Mouse (Mus musculus): ENCODE data around the gene Hmgxb4.
"Not testable (repeated sequence)": the region's sequence is repeated elsewhere in the genome, so short reads cannot be mapped to it uniquely, and the experiment has no call there.

Hmgxb4 gene

GRCm38 (mm10) chr8:74993081-74993474 is at the start of gene Hmgxb4:
Gene Hmgxb4, plus strand, starts transcription at chr8:74993356.
- DNase-seq (ENCODE audit: low spot score) = no peak

GRCm38 (mm10) chr8:74949445-74949844 is 43.7 kb upstream of the Hmgxb4 start:
- no peak for DNase-seq (ENCODE audit: low spot score)

DNA sequence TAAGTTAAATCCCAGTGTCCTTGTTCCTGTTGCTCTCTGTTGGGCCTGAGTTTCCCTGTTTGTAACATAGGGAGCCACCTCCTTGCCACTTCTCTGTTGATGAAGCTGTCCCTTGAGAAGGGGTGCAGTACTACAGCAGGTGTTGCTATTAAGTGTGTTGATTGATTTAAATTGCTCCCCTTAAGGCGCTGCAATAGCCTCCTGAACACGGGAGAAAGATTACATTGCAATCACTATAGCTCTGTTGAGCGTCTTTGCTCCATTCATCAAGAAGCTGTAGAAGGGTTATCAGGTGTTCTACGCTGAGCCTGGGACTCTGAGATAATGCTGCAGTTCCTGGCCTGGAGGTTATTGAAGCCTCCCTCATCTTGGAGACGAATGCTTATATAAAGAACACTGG is 29.2 kb upstream of the Hmgxb4 start:
- DNase-seq (ENCODE audit: low spot score) = no peak

- not testable (repeated sequence) for DNase-seq (ENCODE audit: low spot score)
These were observed 22.9 kb upstream of the Hmgxb4 start for GRCm38 (mm10) chr8:74970286-74970685.

DNA sequence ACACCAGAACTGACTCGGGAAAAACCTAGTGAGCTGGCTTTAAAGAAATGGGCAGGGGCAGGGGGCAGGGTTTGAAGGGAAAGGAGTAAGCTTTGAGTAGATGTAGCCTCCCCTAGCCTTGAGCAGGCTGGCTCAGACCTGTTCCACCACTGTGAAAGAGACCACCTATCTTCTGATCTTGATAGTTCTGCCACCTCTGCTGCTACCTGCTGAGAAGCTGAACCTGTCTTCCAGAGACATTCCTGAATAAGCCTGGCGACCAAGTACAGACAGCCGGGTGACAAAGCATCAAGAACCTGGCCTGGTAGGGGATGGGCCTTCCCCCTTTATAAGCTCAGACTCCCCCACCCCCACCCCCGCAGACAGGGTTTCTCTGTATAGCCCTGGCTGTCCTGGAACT is 21.5 kb upstream of the Hmgxb4 start:
- DNase-seq (ENCODE audit: low spot score) = no peak

DNA sequence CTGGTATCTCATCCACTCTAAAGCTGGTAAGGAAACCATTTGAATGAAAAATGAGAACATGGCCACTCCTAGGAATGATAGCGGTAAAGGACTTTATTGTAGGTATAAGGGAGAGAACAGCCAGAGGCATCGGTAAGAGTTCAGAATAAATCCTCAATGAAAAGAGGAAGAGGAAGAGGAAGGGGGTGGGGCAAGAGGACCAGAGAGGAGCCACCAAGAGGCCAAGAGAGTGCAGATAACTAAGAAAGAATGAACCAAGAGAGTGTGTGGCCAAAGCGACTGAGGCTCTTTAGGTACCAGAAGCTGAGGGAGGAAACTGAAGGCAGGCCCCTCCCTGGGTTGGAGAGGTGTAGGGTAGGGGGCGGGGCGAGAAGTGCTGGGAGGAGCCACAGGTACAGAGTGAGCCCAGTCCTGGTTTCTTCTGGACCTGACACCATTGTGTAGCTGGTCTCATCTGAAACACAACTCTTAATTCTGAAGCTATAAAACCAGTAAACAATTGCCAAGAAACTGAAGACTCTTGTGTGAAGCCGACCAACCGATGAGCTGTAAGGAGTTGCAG is 20.8 kb upstream of the Hmgxb4 start:
- no peak for DNase-seq (ENCODE audit: low spot score)

DNA sequence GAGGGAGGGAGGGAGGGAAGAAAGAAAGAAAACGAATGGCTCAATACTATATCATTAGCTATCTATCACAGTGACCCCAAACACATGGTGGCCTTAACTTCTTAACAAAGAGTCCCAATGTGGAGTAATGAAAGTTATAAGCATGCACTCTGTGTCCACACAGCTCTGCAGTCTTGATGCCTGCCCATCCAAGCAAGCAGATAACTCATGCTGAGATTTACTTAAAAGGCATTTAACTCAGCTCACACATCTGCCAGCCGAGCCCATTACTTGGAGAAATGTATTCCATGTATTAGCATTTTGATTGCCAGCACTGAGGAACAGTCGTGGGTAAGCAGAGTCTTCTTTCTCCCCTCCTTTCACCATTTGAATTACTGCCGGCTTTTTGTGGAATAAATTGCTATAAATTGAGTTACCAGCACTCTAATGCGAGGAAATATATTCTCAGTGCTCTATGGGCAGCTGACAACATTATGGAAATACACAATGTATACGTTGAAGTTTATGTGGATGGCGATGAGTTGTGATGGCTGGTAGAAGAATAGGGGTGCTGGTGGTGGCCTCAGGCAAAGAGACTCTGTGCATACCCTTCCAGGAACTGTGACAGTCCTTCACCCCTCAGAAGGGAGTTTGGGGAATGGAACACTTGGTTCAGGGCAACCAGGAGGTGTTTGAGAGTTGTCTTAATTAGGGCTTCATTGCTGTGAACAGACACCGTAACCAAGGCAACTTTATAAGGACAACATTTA is 19.9 kb upstream of the Hmgxb4 start:
- no peak for DNase-seq (ENCODE audit: low spot score)

- DNase-seq (ENCODE audit: low spot score) = no peak
These were observed 19.3 kb upstream of the Hmgxb4 start for GRCm38 (mm10) chr8:74973904-74974303.

DNA sequence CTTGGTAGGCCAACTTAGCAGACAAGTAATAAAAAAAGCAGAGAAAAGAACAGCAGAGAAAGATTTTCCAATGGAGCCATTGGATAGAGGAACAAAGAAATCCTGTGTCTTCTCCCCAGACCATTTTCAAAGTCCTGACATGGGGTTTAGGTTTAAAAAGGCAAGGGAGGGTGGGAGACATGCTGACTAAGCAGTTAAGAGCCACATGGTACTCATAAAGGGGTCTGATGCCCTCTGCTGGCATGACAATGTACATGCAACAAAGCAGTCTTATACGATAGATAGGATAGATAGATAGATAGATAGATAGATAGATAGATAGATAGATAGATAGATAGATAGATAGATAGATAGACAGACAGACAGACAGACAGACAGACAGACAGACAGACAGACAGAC is 15.7 kb upstream of the Hmgxb4 start:
- DNase-seq (ENCODE audit: low spot score) = no peak

DNA sequence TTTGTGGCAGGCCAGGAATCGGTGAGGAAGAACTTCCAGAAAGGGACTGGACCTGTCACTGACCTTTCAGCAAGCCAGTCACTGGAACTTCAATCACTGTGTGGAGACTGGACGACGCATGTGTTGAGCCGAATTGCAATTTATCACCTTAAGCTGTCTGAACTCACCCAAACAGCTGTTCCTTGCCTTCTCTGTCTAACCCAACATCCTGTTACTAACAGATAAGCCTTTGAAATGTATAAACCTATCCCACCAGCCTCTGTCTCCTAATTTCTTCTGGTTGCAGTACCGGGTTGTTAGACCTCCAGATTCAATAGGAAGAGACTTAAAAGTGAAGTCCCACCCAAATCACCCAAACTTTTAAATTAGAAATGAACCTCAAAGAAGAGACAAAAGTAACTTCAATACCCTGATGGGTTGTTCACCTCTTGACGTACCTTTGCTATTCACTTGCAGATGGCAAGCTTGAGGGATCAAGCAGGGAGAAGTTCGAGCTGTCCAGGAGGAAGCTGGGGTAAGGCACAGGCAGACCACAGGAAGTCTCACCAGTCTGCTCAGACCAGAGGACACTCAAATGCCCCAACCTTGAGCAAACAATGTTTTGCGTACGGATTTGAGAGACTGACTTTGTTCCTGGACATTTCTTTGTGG is 13.0 kb upstream of the Hmgxb4 start:
- DNase-seq (ENCODE audit: low spot score) = no peak

GRCm38 (mm10) chr8:74980711-74981062 is 12.5 kb upstream of the Hmgxb4 start:
- DNase-seq (ENCODE audit: low spot score) = no peak

GRCm38 (mm10) chr8:74981809-74982208 is 11.3 kb upstream of the Hmgxb4 start:
- no peak for DNase-seq (ENCODE audit: low spot score)

- DNase-seq (ENCODE audit: low spot score) = no peak
These were observed 5.7 kb upstream of the Hmgxb4 start for GRCm38 (mm10) chr8:74987436-74987835.

- DNase-seq (ENCODE audit: low spot score) = no peak
These were observed 3.1 kb upstream of the Hmgxb4 start for GRCm38 (mm10) chr8:74990021-74990420.

DNA sequence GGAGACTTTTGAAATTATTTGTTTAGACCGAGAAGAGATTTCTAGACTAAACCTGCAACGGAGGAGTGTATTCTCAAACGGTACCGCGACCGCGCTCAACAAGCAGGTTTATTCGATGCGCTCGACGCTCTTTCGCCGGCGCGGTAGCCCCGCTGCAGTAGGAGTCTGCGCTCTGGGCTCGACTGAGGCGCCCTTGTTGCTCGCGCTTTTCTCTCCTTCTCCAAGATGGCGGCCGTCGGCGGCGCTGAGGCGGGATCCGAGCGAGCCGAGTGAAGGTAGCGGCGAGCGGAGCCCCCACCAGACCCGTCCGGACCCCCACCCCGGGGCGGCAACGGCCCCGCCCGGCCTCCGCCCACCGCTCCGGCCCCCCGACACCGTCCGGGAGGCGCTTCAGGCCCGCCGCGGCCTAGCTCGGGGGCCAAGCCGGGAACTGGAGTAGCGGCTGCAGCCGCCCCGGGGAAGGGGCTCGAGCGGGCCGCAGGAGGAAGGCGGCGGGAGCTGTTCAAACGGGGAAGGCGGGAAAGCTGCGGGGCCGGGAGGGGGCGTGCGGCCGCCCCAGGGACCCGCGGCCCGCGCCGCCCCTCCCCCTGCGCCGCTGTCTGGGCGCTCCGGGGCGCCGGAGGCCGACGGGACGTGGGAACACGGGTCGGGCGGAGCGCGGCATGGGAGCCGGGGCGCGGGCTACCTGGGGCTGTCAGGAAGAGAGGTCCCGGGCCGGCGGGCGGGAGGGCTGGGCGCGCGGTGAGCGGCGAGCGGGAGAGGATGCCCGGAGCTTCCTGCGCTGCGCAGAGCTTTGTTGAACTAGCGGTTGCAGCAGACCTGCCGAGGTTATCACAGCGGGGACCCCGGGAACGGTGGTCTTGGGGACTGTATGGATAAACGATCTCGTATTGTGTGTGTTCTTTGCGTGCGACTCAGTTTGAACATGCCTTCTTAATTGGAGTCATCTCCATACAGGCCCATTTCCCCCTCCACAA is 607 bp downstream of the Hmgxb4 start:
- peak; percentile 61 for DNase-seq (ENCODE audit: low spot score)

- DNase-seq (ENCODE audit: low spot score) = no peak
These were observed 1.4 kb downstream of the Hmgxb4 start for GRCm38 (mm10) chr8:74994540-74994939.

GRCm38 (mm10) chr8:75000431-75000830 is 7.3 kb downstream of the Hmgxb4 start:
- DNase-seq (ENCODE audit: low spot score) = no peak

GRCm38 (mm10) chr8:75008826-75009225 is 15.7 kb downstream of the Hmgxb4 start:
- DNase-seq (ENCODE audit: low spot score) = no peak

DNA sequence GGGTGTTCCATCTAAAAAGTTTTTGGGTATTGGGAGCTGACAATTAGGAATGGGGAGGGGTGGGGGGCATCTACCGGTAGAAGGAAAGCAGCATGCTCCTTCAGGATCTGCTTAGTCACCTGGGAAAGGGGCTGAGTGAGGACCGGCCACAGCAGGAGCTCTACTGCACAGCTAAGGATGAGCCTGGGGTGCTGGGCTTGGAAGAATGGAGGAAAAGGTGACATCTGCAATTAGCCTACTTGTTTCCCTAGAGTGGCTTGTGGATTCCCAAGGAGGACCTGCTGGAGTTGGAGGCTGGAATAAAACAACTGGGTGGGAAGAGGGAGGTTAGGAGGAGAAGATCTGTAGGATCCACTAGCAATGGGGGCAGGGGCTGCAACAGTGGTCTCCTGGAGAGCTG is 20.4 kb downstream of the Hmgxb4 start:
- DNase-seq (ENCODE audit: low spot score) = no peak

DNA sequence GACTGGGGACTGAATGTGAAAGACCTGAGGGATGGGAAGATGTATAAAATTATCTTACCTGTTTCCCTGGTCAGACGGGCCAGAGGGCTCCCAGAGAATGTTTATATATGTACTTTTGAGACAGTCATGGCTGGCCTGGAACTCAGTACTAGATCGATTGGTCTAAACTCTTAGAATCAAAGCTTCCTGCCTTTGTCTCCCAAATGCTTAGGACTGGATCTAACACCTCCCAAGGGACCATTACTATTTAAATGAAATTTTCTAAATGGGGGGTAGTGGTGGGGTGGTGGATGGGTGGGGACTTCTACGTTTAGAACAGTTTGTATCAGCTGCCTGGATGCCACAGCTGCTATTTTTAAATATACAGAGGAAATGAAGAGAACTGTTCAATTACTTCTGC is 20.8 kb downstream of the Hmgxb4 start:
- DNase-seq (ENCODE audit: low spot score) = no peak

DNA sequence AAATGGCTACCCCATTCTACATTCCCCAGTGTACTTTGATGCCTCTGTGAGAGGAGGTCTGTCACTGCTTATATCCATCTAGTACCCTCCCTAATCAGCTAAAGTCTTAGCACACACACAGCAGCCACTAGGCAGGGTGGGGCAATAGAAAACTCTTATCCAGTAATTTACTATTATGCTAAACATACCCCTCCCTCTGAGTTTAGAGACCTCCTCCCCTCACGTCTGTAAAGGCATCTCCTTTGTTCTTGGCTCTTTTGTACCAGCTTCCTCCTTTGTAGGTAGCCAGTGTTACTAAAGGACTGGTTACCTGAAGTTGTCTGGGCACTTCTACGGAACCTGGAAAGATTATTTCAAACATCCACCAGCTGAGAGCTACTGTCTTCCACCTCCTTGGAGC is 22.8 kb downstream of the Hmgxb4 start:
- DNase-seq (ENCODE audit: low spot score) = no peak

- DNase-seq (ENCODE audit: low spot score) = no peak
These were observed 23.3 kb downstream of the Hmgxb4 start for GRCm38 (mm10) chr8:75016422-75016821.

Data from layer of hippocampus, adult 9-10 months (tissue).